Mouse (Mus musculus) T-cell, adult 2 months (primary cell): Measurements from ENCODE around the gene Fam240b.
"Not testable (repeated sequence)": the region's sequence is repeated elsewhere in the genome, so short reads cannot be mapped to it uniquely, and the experiment has no call there.

ENCODE experiments used
- DNase-seq: peaks from one replicate; pipeline ENCODE4 v3.0.0; 2022; ENCODE audit warnings: low spot score

The Fam240b gene

DNA sequence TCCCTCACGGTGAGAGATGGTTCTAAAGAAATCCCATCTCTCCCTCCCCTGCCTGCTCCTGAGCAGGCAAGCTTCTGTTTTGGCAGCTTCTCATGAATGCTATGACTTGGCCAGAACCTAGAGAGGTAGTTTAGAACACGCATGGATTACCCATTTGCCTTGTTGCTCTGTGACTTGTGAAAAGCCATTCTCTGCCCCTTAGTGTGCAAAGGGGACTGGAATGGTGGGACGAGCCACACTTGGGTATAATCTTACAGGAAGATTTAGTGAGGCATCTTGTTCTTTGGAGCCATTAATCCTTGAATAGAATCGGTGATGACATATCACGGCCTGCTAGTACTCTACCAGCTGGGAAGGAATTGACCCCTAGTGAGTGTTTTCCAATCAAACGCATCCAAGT is at the start of gene Fam240b:
Fam240b (minus strand) TSS at position 101 of the 400 bp plus-strand sequence.
- no peak for DNase-seq

GRCm38 (mm10) chr13:64530139-64530538 is 32.5 kb upstream of the Fam240b start:
- no peak for DNase-seq

DNA sequence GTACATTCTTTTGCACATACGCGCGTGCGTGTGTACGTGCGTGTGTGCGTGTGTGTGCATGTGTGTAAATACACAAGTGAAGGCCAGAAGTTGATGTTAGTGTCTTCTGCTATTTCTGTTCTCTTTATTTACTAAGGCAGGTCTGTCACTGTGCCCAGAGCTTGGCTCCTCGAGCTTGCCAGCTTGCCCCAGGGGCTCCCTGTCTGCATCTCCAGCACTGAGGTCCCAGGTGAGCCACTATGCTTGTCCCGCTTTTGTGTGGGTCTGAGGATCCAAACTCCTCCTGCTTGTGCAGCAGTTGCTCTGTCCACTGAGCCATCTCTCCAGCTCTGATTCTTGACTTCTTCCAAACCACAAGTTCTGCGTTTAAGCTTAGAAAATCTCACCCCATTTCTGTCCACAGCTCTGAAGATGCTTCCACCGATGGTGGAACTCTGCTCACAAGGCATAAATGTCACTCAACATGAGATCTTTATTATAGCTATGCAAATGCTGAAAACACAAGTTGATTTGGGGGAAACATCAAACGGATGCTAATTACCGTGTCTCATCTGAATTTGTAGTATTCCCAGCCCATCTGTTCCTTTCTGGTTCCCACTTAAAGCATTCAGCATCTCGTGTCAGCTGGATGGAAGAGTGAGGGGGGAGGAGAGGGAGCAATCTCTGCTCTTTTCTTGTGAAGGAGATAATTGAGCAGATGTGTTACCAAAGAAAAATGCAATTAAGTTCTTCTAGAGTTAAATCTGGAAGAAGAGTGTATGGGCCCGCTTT is 29.1 kb upstream of the Fam240b start:
- DNase-seq = no peak

- DNase-seq = no peak
Measured at GRCm38 (mm10) chr13:64514247-64514646, 16.7 kb upstream of the Fam240b start.

- DNase-seq = no peak
Measured at GRCm38 (mm10) chr13:64511616-64512015, 14.0 kb upstream of the Fam240b start.

- no peak for DNase-seq
Measured at GRCm38 (mm10) chr13:64507361-64507760, 9.8 kb upstream of the Fam240b start.

GRCm38 (mm10) chr13:64502833-64503232 is 5.2 kb upstream of the Fam240b start:
- no peak for DNase-seq

GRCm38 (mm10) chr13:64493586-64493985 is 4.0 kb downstream of the Fam240b start:
- DNase-seq = no peak

DNA sequence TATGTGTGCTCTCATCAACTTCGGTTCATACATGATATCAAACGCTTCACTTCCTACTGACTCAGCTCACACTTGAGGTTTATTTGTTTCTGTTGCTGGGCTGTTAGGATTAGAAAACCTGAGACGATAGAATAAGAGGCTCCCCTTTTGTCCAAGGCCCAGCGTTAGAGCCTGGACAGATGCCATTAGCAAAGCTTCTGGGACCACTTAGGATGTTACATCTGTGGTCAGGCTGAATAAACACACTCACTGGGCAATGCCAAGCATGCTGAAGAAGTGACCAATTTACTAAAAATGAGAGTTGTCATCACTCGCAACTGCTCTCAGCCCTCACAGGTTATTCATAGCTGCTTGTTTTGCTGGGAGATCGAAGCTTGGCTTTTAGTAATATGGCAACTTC is 7.7 kb downstream of the Fam240b start:
- DNase-seq = no peak

GRCm38 (mm10) chr13:64479960-64480359 is 17.6 kb downstream of the Fam240b start:
- no peak for DNase-seq

DNA sequence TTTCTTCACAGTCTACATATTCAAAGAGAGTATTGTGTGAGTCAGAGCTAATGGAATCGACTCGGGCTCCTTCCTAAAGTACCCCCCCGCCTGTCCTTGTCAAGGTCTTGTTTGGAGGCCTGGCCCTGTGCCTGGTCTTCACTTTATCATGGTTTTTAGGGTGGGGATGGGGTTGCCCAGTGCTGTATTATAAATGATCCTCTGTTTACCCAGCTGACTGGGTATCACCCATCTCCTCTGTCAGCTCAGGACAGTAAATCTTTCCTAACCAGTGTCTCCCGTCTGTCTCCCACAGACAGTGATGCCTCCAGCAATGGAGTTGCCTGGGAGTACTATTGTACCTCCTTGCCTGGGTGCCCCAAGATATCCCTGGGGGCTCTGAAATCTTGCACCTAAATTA is 19.6 kb downstream of the Fam240b start:
- DNase-seq = no peak

- no peak for DNase-seq
Measured at GRCm38 (mm10) chr13:64467886-64468285, 29.7 kb downstream of the Fam240b start.

DNA sequence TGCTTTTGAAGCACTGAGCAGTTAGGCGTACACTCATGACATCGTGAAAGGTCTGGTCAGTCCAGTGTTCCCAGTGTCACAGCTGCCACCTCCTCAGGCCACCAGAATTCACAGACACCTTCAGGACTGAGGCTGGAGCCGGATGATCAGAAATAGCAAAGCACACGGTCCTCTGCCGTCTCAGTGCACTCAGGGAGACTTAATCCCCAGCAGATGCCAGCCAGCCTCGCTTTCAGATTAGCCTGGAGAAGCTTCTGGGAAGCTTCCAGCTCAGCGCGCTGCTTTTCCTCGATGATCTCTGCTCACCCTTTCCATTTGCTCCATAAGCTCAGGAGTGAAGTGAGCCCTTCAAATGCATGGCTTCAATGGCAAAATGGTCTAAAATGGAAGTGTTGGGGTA is 32.4 kb downstream of the Fam240b start:
- no peak for DNase-seq

DNA sequence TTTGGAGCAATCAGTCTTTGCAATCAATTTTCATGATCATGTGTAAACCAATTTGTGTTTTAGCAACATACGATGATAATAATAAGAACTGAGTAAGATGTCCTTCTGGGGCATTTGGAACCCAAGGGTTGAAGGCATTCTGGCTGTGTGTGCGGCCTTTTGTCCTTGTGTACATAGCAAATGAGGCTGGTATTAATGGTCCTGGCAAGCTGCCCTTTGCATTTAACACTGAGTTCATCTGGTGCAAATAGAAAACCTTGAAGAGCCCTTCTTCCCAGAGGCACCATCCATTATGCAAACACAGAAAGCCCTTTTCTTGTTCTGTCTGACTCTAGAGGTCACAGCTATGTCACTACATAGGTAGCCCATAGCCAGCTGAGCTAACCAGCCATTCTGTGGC is 35.0 kb downstream of the Fam240b start:
- DNase-seq = no peak

- DNase-seq = no peak
Measured at GRCm38 (mm10) chr13:64458181-64458580, 39.4 kb downstream of the Fam240b start.

GRCm38 (mm10) chr13:64457225-64457978 is 40.2 kb downstream of the Fam240b start:
- DNase-seq = not testable (repeated sequence)

DNA sequence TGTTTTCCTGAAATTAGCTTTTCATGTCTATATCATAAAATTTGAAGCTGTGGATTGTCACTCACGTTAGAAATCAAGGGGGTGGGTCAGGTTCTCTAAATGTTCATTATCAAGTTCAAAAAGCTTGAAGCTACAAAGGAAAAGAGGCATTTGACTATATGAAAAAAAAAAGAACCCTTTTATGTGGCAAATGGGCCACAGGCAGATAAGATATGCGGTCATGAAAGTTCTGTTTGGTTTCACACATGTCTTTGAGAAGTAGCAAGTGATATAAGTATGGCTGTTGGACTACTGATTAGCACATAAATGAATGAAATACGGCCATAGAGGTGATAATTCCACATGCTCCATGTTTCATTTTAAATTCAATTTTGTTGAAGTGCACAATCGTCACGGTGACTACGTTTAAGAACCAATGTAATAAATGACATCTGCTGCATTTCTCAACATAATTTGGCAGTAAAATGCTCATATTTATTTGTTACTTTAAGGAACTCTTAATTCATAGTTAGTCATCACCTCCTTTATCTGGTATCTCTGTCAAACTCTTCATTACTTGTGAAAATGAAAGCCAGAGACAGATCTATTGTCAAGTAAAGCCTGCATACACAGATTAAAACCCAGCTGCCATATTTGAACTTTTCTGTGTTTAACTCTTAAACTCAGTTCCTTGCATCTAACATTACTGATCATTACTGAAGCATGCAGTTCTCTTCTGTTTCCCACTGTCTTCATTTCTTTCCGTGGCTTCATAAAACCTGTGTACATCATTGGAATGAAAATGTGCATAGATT is 47.4 kb downstream of the Fam240b start:
- DNase-seq = no peak

- DNase-seq = no peak
Measured at GRCm38 (mm10) chr13:64448729-64449128, 48.9 kb downstream of the Fam240b start.

GRCm38 (mm10) chr13:64447947-64448346 is 49.6 kb downstream of the Fam240b start:
- DNase-seq = no peak

DNA sequence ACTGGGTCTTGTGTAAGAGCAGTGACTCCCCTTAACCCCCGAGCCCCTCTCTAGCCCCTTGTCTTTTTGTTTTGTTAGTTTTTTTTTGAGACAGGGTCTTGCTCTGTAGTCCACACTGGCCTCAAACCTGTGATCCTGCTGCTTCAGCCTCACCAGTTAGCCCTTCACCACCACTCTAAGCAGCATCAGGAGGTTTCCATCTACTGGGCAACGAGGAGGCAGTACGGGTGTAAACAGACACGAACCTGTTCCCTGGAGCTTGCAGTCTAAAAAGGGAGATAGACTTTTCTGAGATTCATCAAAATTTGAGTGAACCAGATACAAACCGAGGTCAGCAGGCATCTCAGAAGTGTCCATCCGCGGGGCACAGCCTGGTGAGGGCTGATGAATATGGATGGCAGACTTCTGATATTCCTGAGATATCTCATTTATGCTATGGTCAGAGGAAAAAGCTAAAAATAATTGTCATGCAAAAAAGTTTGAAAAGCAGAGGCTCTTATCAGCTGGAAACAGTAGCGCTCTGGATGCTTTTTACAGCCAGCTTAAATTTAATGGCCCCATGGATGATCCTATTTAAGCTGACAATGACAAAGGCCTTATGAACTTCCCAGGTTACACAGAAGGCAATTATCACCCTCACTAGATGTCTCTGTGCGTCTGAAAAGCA is 52.2 kb downstream of the Fam240b start:
- DNase-seq = no peak

DNA sequence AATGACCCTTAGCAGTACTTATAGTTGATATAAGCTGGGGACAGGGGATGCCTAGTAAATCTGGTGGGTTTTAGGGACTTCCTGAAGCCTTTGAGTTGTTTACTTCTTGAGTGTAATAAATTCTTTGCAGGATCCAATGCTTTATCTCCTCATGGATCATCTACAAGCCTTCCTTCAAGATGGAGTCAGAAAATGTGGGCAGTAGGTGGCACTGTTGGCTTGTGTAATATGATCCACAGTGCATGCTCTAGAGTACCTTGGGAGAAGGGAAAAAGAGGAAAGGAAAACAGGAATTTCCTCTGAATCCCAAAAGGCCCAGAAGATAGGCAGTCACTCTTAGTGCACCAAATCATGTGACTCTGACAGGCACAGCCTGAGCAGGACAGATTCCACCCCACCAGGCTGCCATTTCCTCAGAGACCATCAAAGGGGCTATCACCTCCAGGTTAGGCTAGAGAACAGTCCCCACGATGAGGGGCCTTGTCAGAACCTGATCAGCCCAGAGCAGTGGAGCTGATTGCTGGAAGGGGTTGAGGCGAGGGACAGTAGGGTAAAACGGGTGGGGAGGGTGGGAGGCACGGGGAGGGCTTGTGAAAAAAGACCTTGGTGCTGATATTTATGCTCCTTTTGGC is 54.2 kb downstream of the Fam240b start:
- DNase-seq = no peak

GRCm38 (mm10) chr13:64440592-64440991 is 57.0 kb downstream of the Fam240b start:
- DNase-seq = no peak
